Mouse (Mus musculus): ENCODE results near the gene Cldn14. TPM values are rescaled to one million over a fixed set of nuclear protein-coding genes. Genes with fewer than 3 reads are reported as not detected.

Gene Cldn14
- total and polyA plus RNA-seq, 3 experiments, result not detected

GRCm38 (mm10) chr16:93912158-93912557, 96.5 kb downstream of the Cldn14 start:
- H3K27ac ChIP-seq, result no peak overlapping the region
- H3K36me3 ChIP-seq (ENCODE audit: control insufficient read depth, insufficient read depth, low read length), result no peaks in the 10 kb centered on the region
- no peaks in the 10 kb centered on the region; the same call in 1 of the 2 replicates for H3K4me1 ChIP-seq (ENCODE audit: control insufficient read depth, insufficient read depth, low read length)
- H3K27me3 ChIP-seq (ENCODE audit: control insufficient read depth, insufficient read depth, low read length), result no peaks in the 10 kb centered on the region
- no peak for TF ChIP-seq EP300 (IDR thresholded peaks at IDR 0.05; ENCODE audit: insufficient read depth, low read depth, low read length)
- whole genome bisulfite sequencing, result 70% methylated on average over 5 of the region's 5 CpGs
- no peaks in the 10 kb centered on the region for H3K79me2 ChIP-seq (replicated peaks; ENCODE audit: control insufficient read depth, insufficient read depth, low read length)
- intact Hi-C loops (cut with DNase I), result loop anchor here (10.0 kb wide), 1 partner anchor 227 kb away; the partner anchor contains the start of gene Cbr3
- DNase-seq, result no peak
- no peak overlapping the region for H3K9ac ChIP-seq (ENCODE audit: low read depth, low read length)
- no peak overlapping the region for H3K4me3 ChIP-seq

DNA sequence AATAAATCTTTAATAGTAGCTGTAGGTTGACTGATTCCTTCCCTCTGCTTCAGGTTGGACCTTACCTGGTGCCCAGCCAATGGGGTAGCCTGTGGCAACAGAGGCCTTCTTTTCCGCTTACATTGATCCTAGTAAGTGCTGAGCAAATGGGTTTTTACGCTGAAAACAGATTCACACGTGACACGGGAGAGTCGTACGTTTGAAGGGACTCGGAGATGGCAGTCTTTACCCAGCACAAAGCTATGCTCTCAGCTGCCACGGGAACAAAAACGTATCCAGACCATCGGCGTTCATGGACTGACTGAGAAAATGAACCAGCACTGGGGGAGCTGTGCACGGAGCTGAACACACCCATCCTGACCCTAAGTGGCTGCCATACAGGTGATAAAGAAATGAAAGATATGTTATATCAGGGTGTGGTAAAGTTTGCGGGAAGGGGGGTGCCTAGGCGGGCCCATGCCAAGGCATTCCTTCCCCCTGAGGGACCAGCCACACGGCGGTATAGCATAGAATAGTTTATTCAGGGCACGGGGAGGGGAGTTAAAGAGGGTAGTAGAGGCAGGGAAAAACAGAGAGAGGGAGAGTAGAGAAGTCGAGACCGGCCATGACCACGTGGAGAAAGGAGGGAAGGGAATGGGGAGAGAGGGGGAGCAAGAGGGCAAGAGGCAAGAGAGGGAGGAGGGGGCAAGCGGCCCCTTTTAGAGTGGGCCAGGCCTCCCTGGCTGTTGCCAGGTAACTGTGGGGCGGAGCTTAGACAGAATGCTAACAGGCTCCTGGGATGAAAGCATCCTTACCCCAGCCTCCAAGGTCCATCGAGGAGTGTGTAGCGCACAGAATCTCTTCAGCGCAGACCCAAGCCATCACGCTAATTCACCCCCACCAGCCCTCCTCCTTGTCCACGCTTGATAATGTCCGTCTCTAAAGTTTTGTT, 97.6 kb downstream of the Cldn14 start:
- TF ChIP-seq EP300 (IDR thresholded peaks at IDR 0.05; ENCODE audit: insufficient read depth, low read depth, low read length), result no peak
- TF ChIP-seq CTCF (IDR thresholded peaks at IDR 0.05), result no peak
- no peak for TF ChIP-seq POLR2A (IDR thresholded peaks at IDR 0.05; ENCODE audit: insufficient read depth, low read depth, low read length)
- Histone ChIP-seq H3K36me3 (ENCODE audit: control insufficient read depth, insufficient read depth, low read length) (no peaks in the 10 kb centered on the region), H3K4me1 (ENCODE audit: control insufficient read depth, insufficient read depth, low read length) (no peaks in the 10 kb centered on the region; the same call in 1 of the 2 replicates), H3K79me2 (replicated peaks; ENCODE audit: control insufficient read depth, insufficient read depth, low read length) (no peaks in the 10 kb centered on the region), H3K27ac (no peak overlapping the region), H3K4me3 (no peak overlapping the region), H3K9ac (ENCODE audit: low read depth, low read length) (no peak overlapping the region), H3K27me3 (ENCODE audit: control insufficient read depth, insufficient read depth, low read length) (no peaks in the 10 kb centered on the region)
- intact Hi-C loops (cut with DNase I), result loop anchor here (10.0 kb wide), 1 partner anchor 226 kb away; the partner anchor contains the start of gene Cbr3
- WGBS, result 68% methylated on average over 28 of the region's 28 CpGs
- no peak for DNase-seq

DNA sequence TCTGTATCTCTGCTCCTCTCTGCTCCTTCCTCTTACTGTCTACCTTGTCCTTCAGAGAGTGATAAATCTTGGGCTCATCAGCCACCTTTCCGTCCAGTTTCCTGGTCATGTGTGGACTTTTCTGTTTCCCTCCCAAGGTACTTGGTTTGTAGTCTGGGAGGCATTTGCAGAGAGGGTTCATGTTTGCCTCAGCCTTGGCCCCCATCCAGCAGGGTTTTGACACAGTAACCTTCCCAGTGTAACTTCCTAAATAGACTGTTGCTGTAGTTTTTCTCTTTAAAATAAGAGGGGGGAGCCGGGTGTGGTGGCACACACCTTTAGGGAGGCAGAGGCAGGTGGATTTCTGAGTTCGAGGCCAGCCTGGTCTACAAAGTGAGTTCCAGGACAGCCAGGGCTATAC, 98.7 kb downstream of the Cldn14 start:
- no peaks in the 10 kb centered on the region for H3K79me2 ChIP-seq (replicated peaks; ENCODE audit: control insufficient read depth, insufficient read depth, low read length)
- H3K4me3 ChIP-seq, result no peak overlapping the region
- 69% methylated on average over 3 of the region's 3 CpGs for WGBS
- DNase-seq, result no peak
- no peaks in the 10 kb centered on the region; the same call in 1 of the 2 replicates for H3K4me1 ChIP-seq (ENCODE audit: control insufficient read depth, insufficient read depth, low read length)
- intact Hi-C loops (cut with DNase I), result loop anchor here (10.0 kb wide), 1 partner anchor 225 kb away; the partner anchor contains the start of gene Cbr3
- H3K9ac ChIP-seq (ENCODE audit: low read depth, low read length), result no peak overlapping the region
- H3K36me3 ChIP-seq (ENCODE audit: control insufficient read depth, insufficient read depth, low read length), result no peaks in the 10 kb centered on the region
- TF ChIP-seq POLR2A (IDR thresholded peaks at IDR 0.05; ENCODE audit: insufficient read depth, low read depth, low read length) (no peak), CTCF (IDR thresholded peaks at IDR 0.05) (no peak), EP300 (IDR thresholded peaks at IDR 0.05; ENCODE audit: insufficient read depth, low read depth, low read length) (no peak)
- H3K27me3 ChIP-seq (ENCODE audit: control insufficient read depth, insufficient read depth, low read length), result no peaks in the 10 kb centered on the region
- H3K27ac ChIP-seq, result no peak overlapping the region

DNA sequence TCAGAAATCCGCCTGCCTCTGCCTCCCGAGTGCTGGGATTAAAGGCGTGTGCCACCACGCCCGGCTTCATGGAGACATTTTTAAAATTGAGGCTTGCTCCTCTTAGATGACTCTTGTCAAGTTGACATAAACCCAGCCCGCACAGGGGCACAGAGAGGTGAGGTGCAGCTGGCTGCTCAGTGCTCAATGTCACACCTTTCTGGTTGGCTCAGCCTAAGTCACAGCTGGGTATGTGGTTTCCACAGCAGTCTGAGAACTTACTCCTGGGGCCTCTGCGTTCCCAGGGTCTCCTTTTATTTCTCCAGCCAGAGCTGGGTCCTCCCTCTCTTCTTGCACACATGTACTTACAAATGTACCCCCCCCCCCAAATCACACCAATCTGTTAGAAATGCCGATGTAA, 100.4 kb downstream of the Cldn14 start:
- no peaks in the 10 kb centered on the region for H3K79me2 ChIP-seq (replicated peaks; ENCODE audit: control insufficient read depth, insufficient read depth, low read length)
- 92% methylated on average over 8 of the region's 8 CpGs for WGBS
- TF ChIP-seq EP300 (IDR thresholded peaks at IDR 0.05; ENCODE audit: insufficient read depth, low read depth, low read length) (no peak), POLR2A (IDR thresholded peaks at IDR 0.05; ENCODE audit: insufficient read depth, low read depth, low read length) (no peak), CTCF (IDR thresholded peaks at IDR 0.05) (no peak)
- H3K27ac ChIP-seq, result no peak overlapping the region
- H3K27me3 ChIP-seq (ENCODE audit: control insufficient read depth, insufficient read depth, low read length), result no peaks in the 10 kb centered on the region
- intact Hi-C loops (cut with DNase I), result no loop called here
- DNase-seq, result no peak
- no peaks in the 10 kb centered on the region for H3K4me1 ChIP-seq (ENCODE audit: control insufficient read depth, insufficient read depth, low read length)
- H3K9ac ChIP-seq (ENCODE audit: low read depth, low read length), result no peak overlapping the region
- no peaks in the 10 kb centered on the region for H3K36me3 ChIP-seq (ENCODE audit: control insufficient read depth, insufficient read depth, low read length)
- no peak overlapping the region for H3K4me3 ChIP-seq

GRCm38 (mm10) chr16:93907761-93908160, 100.9 kb downstream of the Cldn14 start:
- Histone ChIP-seq H3K36me3 (ENCODE audit: control insufficient read depth, insufficient read depth, low read length) (no peaks in the 10 kb centered on the region), H3K27me3 (ENCODE audit: control insufficient read depth, insufficient read depth, low read length) (no peaks in the 10 kb centered on the region), H3K27ac (no peak overlapping the region), H3K9ac (ENCODE audit: low read depth, low read length) (no peak overlapping the region), H3K79me2 (replicated peaks; ENCODE audit: control insufficient read depth, insufficient read depth, low read length) (no peaks in the 10 kb centered on the region), H3K4me1 (ENCODE audit: control insufficient read depth, insufficient read depth, low read length) (no peaks in the 10 kb centered on the region), H3K4me3 (no peak overlapping the region)
- intact Hi-C loops (cut with DNase I), result no loop called here
- 88% methylated on average over 5 of the region's 5 CpGs for WGBS
- no peak for TF ChIP-seq CTCF (IDR thresholded peaks at IDR 0.05)
- TF ChIP-seq EP300 (IDR thresholded peaks at IDR 0.05; ENCODE audit: insufficient read depth, low read depth, low read length), result no peak
- no peak for TF ChIP-seq POLR2A (IDR thresholded peaks at IDR 0.05; ENCODE audit: insufficient read depth, low read depth, low read length)
- DNase-seq, result no peak

Measured in heart, adult 2 months (tissue).